Mouse (Mus musculus) right cerebral cortex, postnatal 10 days (tissue): ENCODE measurements at regions not wholly inside any gene's neighbourhood (a gene's known extent, or its start where the extent isn't known, plus 50 kb on each side); places are given as distances from the start of the nearest gene placed in this dataset.
A peak's percentile ranks its signal among the peaks of the same experiment; 100 is the strongest.

ENCODE experiments used
- DNase-seq, 2 experiments: peaks; one replicate each; pipeline ENCODE4 v3.0.0; 2021; ENCODE audit warnings: low spot score in 2 of 2

DNA sequence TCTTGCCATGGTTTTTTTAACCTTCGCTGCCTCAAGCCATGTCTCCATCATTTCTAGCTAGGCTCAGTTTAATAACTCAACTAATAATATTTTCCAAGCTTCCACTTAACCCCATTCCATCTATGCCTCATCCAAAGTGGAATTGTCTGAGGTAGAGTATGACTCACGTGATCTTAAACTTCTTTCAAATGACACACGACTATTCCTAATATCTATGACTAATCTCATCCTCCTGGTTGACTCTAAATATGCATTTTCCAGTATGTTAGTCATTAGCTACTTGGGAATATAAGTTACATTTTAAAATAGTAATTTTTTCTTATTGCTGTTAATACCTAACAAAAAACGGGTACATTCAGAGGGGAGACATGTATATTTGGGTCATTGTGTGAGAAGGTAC is 524.8 kb upstream of the Pappa start:
- DNase-seq, result no peak

DNA sequence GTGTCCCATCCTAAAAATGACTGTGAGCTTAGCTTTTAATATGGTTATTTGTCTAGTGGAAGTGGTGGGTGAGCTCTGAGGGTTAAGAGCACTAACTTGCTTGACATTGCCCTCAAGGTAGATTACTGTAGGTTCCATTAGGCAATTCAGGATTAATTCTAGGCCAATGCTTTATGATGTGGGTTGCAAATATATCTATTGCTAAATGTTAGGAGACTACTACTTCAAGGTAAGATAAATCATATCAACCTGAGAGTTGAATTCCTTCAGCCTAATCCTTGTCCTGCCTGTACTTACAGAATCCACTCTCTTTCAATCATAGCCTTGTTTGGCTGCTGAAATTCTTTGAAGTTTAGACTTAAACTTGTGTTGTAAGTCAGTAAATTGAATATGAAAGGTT is 501.2 kb upstream of the Pappa start:
- no peak for DNase-seq

DNA sequence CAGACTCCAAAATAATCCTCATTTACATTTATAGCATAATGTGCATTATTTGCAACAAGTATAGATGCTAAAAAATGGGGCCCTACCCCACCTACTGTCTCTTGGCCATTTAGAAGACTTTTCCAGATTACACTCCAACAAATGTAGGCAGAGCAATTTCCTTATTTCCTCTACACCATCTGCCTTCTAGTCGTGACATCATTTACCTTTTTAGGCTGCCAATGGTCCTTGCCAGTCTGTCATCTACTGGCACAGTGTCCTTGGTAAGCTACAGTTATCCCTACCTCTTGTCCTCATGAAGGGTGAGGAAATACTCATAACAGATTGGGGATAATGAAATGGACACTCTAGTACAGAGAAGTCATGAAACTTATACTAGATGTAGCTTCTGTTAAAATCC is 491.8 kb upstream of the Pappa start:
- DNase-seq, result no peak

DNA sequence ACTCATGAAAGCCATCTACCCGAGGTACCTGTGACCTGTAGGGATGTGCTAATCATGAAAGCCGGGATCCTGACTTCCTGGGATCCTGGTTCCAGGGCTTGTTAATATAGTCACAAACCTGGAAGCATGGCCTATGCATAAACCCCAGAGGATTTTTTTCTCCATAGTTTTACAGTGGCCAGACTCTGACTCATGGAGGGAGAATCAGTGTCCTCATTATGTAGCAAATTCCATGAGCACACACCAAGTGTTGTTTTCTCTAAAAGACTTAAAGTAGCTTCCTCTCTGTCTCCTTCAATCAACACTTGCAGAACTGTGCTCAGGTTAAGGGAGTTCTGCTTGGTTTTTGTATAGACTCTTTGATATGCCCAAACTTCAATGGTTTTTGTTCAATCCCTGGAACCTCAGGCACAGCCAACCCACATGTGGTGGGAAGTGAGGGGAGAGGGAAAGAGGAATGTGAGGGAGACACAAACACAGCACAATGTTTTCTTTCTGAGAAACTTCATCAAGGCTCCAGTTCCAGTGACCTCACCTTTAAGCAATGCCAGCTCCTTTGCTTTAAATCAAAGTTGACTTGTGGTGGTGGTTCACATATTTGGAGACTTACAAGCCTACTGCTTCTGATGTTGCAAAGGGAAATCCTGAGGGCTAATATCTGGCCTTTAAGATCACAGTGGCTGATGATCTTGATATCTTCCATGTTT is 488.6 kb upstream of the Pappa start:
- DNase-seq, result no peak

- DNase-seq, result no peak
Observed at GRCm38 (mm10) chr4:64640056-64640455, 483.9 kb upstream of the Pappa start.

GRCm38 (mm10) chr4:64640976-64641375 is 483.0 kb upstream of the Pappa start:
- no peak for DNase-seq

- DNase-seq, result no peak
Observed at GRCm38 (mm10) chr4:64645141-64645540, 478.8 kb upstream of the Pappa start.

GRCm38 (mm10) chr4:64654157-64654556 is 469.8 kb upstream of the Pappa start:
- DNase-seq, result no peak

DNA sequence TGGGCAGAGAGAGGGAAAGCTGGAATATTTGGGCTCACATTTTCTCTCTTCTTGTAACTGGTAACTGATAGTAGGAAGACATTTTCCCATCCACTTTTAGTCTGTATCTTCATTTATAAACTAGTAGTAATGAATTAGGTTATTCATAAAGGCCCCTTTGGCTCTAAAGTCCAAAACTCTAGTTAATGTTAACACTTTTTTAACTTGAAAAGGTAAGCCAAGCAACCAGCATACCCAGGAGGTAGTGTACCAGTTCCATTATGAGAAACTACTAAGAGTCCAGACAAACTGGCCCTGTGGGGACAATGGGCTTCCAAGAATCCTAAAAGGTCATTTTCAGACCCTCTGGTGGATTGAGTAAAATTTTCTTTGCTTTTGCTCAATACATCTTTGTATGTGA is 468.4 kb upstream of the Pappa start:
- no peak for DNase-seq

DNA sequence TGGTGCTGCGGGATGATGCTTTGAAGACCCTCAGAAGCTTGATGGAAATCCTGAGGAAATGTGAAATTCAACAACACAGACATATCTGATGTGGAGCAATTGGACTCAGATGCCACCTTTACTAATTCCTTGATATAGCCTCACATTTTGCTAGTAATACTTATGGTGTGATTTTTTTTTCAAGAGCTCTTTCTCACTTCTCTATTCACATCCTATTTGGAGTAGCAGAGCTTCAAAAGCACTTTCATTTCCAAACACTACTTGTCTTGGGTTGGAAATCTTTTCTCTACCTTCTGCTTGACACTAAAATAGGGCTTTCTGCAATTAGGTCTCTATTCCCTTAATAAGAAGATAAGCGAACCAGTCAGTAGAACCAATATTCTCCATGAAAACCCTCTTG is 460.3 kb upstream of the Pappa start:
- no peak for DNase-seq

GRCm38 (mm10) chr4:64667998-64668397 is 456.0 kb upstream of the Pappa start:
- no peak for DNase-seq

- no peak for DNase-seq
Observed at GRCm38 (mm10) chr4:64669722-64670121, 454.3 kb upstream of the Pappa start.

DNA sequence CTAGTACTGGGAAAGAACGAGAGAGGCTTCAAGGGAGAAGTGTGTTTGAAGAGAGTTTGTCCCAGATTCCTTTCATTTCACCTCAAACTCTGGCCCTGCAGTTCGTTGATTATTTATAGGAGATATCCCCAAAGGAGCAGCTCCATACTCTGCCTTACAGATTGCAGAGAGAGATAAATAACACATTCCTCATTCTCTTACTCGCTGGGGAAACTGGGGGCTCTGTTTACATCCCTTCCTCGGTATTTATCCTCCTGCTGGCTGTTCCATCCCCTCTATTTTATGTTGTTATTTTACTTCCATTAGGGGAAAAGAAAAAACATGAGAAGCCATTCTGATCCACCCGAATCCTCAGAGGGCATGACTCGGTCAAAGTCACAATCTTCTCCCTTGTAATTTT is 447.5 kb upstream of the Pappa start:
- DNase-seq, result no peak

GRCm38 (mm10) chr4:64676881-64677280 is 447.1 kb upstream of the Pappa start:
- DNase-seq, result no peak

GRCm38 (mm10) chr4:64684654-64685053 is 439.3 kb upstream of the Pappa start:
- DNase-seq, result no peak

GRCm38 (mm10) chr4:64696134-64696533 is 427.8 kb upstream of the Pappa start:
- no peak for DNase-seq

DNA sequence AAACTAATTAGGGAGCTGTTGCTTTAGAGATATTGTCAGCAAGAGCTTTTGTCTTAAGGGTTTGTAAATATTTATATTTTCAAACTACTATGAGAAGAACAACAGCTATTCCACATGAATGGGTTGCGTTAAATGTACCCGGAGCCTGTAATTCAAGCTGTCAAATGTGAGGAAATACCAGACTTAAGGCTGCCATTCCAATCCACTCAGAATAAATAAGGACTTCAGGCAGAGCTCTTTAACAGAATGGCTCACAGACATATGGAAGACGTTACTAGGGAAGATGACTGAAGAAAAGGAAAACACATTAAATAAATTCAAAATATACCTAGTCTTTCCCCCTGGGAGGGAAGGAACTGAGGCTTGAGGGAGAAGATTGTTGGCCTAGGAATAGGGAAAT is 400.7 kb upstream of the Pappa start:
- no peak for DNase-seq

GRCm38 (mm10) chr4:64724851-64725250 is 399.1 kb upstream of the Pappa start:
- no peak for DNase-seq

- DNase-seq, result no peak
Observed at GRCm38 (mm10) chr4:64755986-64756385, 368.0 kb upstream of the Pappa start.

GRCm38 (mm10) chr4:64768610-64769009 is 355.4 kb upstream of the Pappa start:
- no peak for DNase-seq

GRCm38 (mm10) chr4:64803886-64804285 is 320.1 kb upstream of the Pappa start:
- peak in 1 of 2 experiments; percentile 17 for DNase-seq

DNA sequence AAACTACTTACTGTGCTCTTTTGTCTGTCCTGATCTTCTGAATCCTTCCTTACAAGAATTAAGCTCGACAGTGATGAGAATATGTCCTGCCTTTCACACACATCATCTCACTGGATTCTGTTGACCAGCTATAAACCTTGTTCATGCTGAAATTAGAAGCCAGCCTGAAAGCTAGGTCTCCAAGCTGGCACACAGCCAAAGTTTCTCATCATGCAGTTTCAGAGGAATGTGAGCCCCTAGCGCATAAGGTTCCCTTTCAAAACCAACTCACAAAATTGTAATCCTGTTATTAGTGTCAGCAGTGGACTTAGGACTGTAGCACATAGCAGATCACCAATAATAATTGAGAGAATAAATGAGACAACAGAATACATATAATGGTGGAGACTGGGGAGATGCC is 319.0 kb upstream of the Pappa start:
- peak; percentile 18 to 28 for DNase-seq

DNA sequence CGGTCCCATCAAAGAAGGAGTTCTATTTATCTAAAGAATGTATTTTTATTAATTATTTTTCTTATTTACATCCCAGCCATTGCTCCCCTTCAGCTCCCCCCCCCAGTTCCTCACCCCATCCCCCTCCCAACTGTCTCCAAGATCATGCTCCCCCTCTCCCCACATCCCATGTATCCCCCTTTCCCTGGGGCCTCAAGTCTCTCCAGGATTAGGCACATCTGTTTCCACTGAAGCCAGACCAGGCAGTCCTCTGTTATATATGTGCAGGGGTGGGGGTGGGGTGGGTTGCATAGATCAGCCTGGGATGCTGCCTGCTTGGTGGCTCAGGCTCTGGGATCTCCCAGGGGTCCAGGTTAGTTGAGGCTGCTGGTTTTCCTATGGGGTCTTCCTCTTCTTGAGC is 316.8 kb upstream of the Pappa start:
- no peak for DNase-seq

DNA sequence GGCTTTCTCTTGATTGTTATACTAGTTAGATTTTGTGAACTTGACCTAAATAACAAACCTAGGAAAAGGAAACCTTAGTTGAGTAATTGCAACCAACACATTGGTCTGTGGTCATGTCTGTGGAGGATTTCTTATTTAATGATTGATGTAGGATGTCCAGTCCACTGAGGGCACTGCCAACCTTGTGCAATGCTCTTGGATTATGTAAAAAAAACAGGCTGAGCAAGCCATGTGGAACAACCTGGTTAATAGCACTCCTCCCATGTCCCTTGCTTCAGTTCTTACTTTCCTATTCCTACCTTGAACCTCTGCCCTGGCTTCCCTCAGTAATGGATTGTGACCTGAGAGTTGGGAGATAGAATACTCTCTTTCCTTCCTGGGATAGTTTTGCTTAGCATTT is 312.0 kb upstream of the Pappa start:
- no peak for DNase-seq
